Mouse (Mus musculus) common myeloid progenitor, adult 5-6 weeks (primary cell): ENCODE results near the gene Fcna. TPM values are rescaled to one million over a fixed set of nuclear protein-coding genes. Genes with fewer than 3 reads are reported as not detected.

ENCODE experiments used
- ATAC-seq: replicated peaks from 2 replicates; pipeline ENCODE4 v1.8.0; 2016; ENCODE audit warnings: low read depth, mild to moderate bottlenecking, moderate TSS enrichment, inconsistent platforms; ENCODE audit not compliant: poor library complexity, severe bottlenecking
- total RNA-seq: library from RNA; stranded (forward); fragments of 200-1000, 187-1606 nt; gene quantifications from 2 replicates; pipeline ENCODE4 v1.2.3, GENCODE M21; 2017

Fcna gene
- total RNA-seq, 1 experiment from 2014 or later: 1.6 TPM

- ATAC-seq: no peak
Measured at GRCm38 (mm10) chr2:25579737-25580460, 47.9 kb downstream of the Fcna start.

GRCm38 (mm10) chr2:25578796-25579736 lies 48.8 kb downstream of the Fcna start:
- no peak for ATAC-seq

- ATAC-seq: no peak
Measured at GRCm38 (mm10) chr2:25577951-25578795, 49.7 kb downstream of the Fcna start.

- ATAC-seq: no peak
Measured at GRCm38 (mm10) chr2:25576965-25577891, 50.6 kb downstream of the Fcna start.

GRCm38 (mm10) chr2:25576028-25576850 lies 51.6 kb downstream of the Fcna start:
- no peak for ATAC-seq

GRCm38 (mm10) chr2:25575432-25576027 lies 52.3 kb downstream of the Fcna start:
- ATAC-seq: 0 out of 2 replicates have a peak, but pooled peaks have one; percentile 13

Other genes with a start within 250 kb of the Fcna start
- gene Entpd2, start 232.2 kb downstream of the Fcna start, total RNA-seq: not detected in 2 replicates
- 0.64 TPM in 1 of 2 replicates, not detected in the other for gene Npdc1, start 228.7 kb downstream of the Fcna start, total RNA-seq
- gene Fut7, start 204.8 kb downstream of the Fcna start, total RNA-seq: 23.5 and 27.8 TPM in 2 replicates
- gene Abca2, start 199.3 kb downstream of the Fcna start, total RNA-seq: 31.5 and 49.9 TPM in 2 replicates
- gene Clic3, start 171.2 kb downstream of the Fcna start, total RNA-seq: not detected in 2 replicates
- gene Paxx, start 166.9 kb downstream of the Fcna start, total RNA-seq: 19.8 and 29.1 TPM in 2 replicates
- 4.1 TPM in 1 of 2 replicates, not detected in the other for gene Ptgds, start 158.0 kb downstream of the Fcna start, total RNA-seq
- gene Lcn12, start 134.1 kb downstream of the Fcna start, total RNA-seq: not detected in 2 replicates
- gene Fbxw5, start 127.3 kb downstream of the Fcna start, total RNA-seq: 16.6 and 21.4 TPM in 2 replicates
- 0.19 and 2.7 TPM in 2 replicates for gene C8g, start 126.3 kb downstream of the Fcna start, total RNA-seq
- gene Traf2, start 81.1 kb downstream of the Fcna start, total RNA-seq: 11.5 and 15.8 TPM in 2 replicates
- 57.2 and 84.7 TPM in 2 replicates for gene Edf1, start 70.2 kb downstream of the Fcna start, total RNA-seq
- 3.4 TPM in 1 of 2 replicates, not detected in the other for gene Mamdc4, start 53.2 kb downstream of the Fcna start, total RNA-seq
- 33.5 and 40.8 TPM in 2 replicates for gene Phpt1, start 52.8 kb downstream of the Fcna start, total RNA-seq
- gene Ajm1, start 46.3 kb downstream of the Fcna start, total RNA-seq: 0.55 TPM in 1 of 2 replicates, not detected in the other
- gene Rabl6, start 19.5 kb downstream of the Fcna start, total RNA-seq: 78.2 and 83.9 TPM in 2 replicates
- gene Ccdc183, start 10.4 kb downstream of the Fcna start, total RNA-seq: not detected in 2 replicates
- gene Tmem141, start 6.0 kb downstream of the Fcna start, total RNA-seq: 6.4 and 23.9 TPM in 2 replicates
- not detected in 2 replicates for gene Lcn8, start 25.1 kb upstream of the Fcna start, total RNA-seq
- gene Lcn5, start 29.9 kb upstream of the Fcna start, total RNA-seq: not detected in 2 replicates
- not detected in 2 replicates for gene Lcn6, start 48.8 kb upstream of the Fcna start, total RNA-seq
- not detected in 2 replicates for gene Lcn10, start 54.7 kb upstream of the Fcna start, total RNA-seq
- not detected in 2 replicates for gene Obp2a, start 72.0 kb upstream of the Fcna start, total RNA-seq
- 7.8 and 9.7 TPM in 2 replicates for gene Bmyc, start 78.7 kb upstream of the Fcna start, total RNA-seq
- not detected in 2 replicates for gene Obp2b, start 109.0 kb upstream of the Fcna start, total RNA-seq
- gene Lcn3, start 137.5 kb upstream of the Fcna start, total RNA-seq: not detected in 2 replicates
- gene Lcn11, start 149.0 kb upstream of the Fcna start, total RNA-seq: not detected in 2 replicates
- not detected in 2 replicates for gene Gm13539, start 154.2 kb upstream of the Fcna start, total RNA-seq
- not detected in 2 replicates for gene Glt6d1, start 187.8 kb upstream of the Fcna start, total RNA-seq
- gene Lcn9, start 195.1 kb upstream of the Fcna start, total RNA-seq: not detected in 2 replicates
- not detected in 2 replicates for gene Sohlh1, start 219.2 kb upstream of the Fcna start, total RNA-seq
- not detected in 2 replicates for gene Kcnt1, start 235.7 kb upstream of the Fcna start, total RNA-seq